Mouse (Mus musculus) heart, postnatal 0 days (tissue): Measurements from ENCODE around the gene 4933424G06Rik. TPM values are rescaled to one million over a fixed set of nuclear protein-coding genes. Genes with fewer than 3 reads are reported as not detected.

ENCODE experiments used
- ATAC-seq: fragments of 200-750 bp; cut with Nextera tagmentation; 2 replicates; pipeline ENCODE4 v1.8.0; 2017; ENCODE audit warnings: low read depth, moderate number of reproducible peaks, moderate library complexity; ENCODE audit not compliant: insufficient read depth
- DNase-seq: peaks from one replicate; pipeline ENCODE4 v3.0.0-alpha.2; 2016; ENCODE audit warnings: low spot score
- H3K27ac ChIP-seq: fragments of 300-500 bp; sonication (generic); 2 replicates; pipeline ENCODE4 v1.5.1; 2014; ENCODE audit warnings: low read depth, mild to moderate bottlenecking
- H3K27me3 ChIP-seq: fragments of 300-500 bp; sonication (generic); 2 replicates; pipeline ENCODE4 v1.6.1; 2014; ENCODE audit warnings: low read length, mixed read lengths; ENCODE audit not compliant: control insufficient read depth, insufficient read depth
- H3K36me3 ChIP-seq: fragments of 300-500 bp; sonication (generic); replicated peaks from 2 replicates; pipeline ENCODE4 v1.6.1; 2014; ENCODE audit warnings: low read length, mixed read lengths; ENCODE audit not compliant: control insufficient read depth, insufficient read depth
- H3K4me1 ChIP-seq: fragments of 300-500 bp; sonication (generic); 2 replicates; pipeline ENCODE4 v1.6.1; 2014; ENCODE audit warnings: antibody characterized with exemption; ENCODE audit not compliant: control insufficient read depth, insufficient read depth
- H3K4me2 ChIP-seq: fragments of 300-500 bp; sonication (generic); 2 replicates; pipeline ENCODE4 v1.6.1; 2014; ENCODE audit warnings: low read depth, mild to moderate bottlenecking, low read length, moderate library complexity
- H3K4me3 ChIP-seq: fragments of 300-500 bp; sonication (generic); 2 replicates; pipeline ENCODE4 v1.5.1; 2014; ENCODE audit warnings: low read depth, low read length
- H3K9ac ChIP-seq: fragments of 300-500 bp; sonication (generic); replicated peaks from 2 replicates; pipeline ENCODE4 v1.6.1; 2014; ENCODE audit warnings: low read depth, low read length, mixed read lengths
- H3K9me3 ChIP-seq: fragments of 300-500 bp; sonication (generic); replicated peaks from 2 replicates; pipeline ENCODE4 v1.6.1; 2016; ENCODE audit warnings: low read length; ENCODE audit not compliant: control insufficient read depth
- CTCF ChIP-seq: IDR thresholded peaks from 2 replicates; pipeline ENCODE4 v1.5.1; 2016; ENCODE audit warnings: antibody characterized with exemption, control low read depth, low read depth
- EP300 ChIP-seq: IDR thresholded peaks from 2 replicates; pipeline ENCODE4 v1.6.1; 2016; ENCODE audit warnings: antibody characterized with exemption, low read depth
- WGBS: fragments of 180-500 bp; shearing (Covaris S2); extraction: QIAGEN DNeasy Blood & Tissue Kit; methylation state at CpG from one replicate; pipeline ENCODE4 v1.1.7; 2014; 5-methylcytosine and 5-hydroxymethylcytosine counted together
- polyA plus RNA-seq: library from polyadenylated mRNA; unstranded; fragments of >200 nt; fragmentation: Nextera tagmentation; extraction: Ambion mirVana; gene quantifications from 2 replicates; pipeline ENCODE4 v1.2.1, GENCODE M21; 2015
- total RNA-seq: library from RNA; depleted of rRNA; stranded (reverse); fragments of >200 nt; gene quantifications from 2 replicates; pipeline ENCODE4 v1.2.3, GENCODE M21; 2014; ENCODE audit warnings: low replicate concordance

The 4933424G06Rik gene
- total and polyA plus RNA-seq, 2 experiments from 2014 or later = not detected

- Histone ChIP-seq H3K36me3 (no peaks in the 10 kb centered on the region), H3K9me3 (0 out of 2 replicates have a peak, but pooled peaks cover 5% of the 10 kb centered on the region), H3K27me3 (peaks cover 15% of the 10 kb centered on the region; the same call in 1 of the 2 replicates), H3K4me2 (no peak overlapping the region), H3K9ac (no peak overlapping the region), H3K4me1 (no peaks in the 10 kb centered on the region), H3K4me3 (no peak overlapping the region), H3K27ac (no peak overlapping the region)
- no peak for TF ChIP-seq CTCF
- TF ChIP-seq EP300 = no peak
- 81% methylated on average over 9 of the region's 9 CpGs for WGBS
- no peak for DNase-seq
- no peak for ATAC-seq
These were observed 62.4 kb downstream of the 4933424G06Rik start for GRCm38 (mm10) chr1:36772198-36772934.

DNA sequence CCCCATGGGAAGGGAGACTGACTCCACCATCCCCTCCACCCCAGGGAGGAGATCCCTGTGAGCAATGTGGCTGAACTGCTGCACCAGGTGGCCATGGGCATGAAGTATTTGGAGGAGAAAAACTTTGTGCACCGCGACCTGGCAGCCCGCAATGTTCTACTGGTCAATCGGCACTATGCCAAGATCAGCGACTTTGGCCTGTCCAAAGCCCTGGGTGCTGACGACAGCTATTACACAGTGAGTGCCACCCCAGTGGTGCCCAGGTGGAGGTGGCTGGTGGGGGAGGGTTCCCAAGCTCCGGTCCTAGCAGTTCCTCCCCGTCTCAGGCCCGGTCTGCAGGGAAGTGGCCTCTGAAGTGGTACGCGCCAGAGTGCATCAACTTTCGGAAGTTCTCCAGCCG, 70.8 kb downstream of the 4933424G06Rik start:
- Histone ChIP-seq H3K27ac (no peak overlapping the region), H3K4me2 (no peak overlapping the region), H3K9me3 (0 out of 2 replicates have a peak, but pooled peaks cover 1% of the 10 kb centered on the region), H3K4me1 (no peaks in the 10 kb centered on the region), H3K27me3 (0 out of 2 replicates have a peak, but pooled peaks cover 5% of the 10 kb centered on the region), H3K9ac (no peak overlapping the region), H3K4me3 (no peak overlapping the region), H3K36me3 (no peaks in the 10 kb centered on the region)
- no peak for ATAC-seq
- 69% methylated on average over 13 of the region's 13 CpGs for WGBS
- TF ChIP-seq EP300 = no peak
- no peak for TF ChIP-seq CTCF
- no peak for DNase-seq

DNA sequence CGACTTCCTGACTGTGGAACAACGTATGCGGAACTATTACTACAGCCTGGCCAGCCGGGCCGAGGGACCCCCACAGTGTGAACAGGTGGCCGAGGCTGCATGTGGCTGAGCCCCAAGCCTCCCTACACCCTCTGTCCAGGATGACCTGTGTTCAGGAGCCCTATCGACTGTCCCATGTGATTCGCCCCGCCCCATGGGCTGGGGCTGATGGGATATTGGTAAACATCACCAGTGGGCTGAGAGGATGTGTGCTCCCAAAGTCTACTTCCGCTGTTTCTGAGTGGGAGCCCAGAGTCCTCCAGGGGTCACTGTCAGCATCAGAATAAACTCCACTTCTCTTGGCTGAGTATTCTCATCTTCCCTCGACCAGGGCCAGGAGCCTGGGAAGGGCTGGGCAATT, 72.5 kb downstream of the 4933424G06Rik start:
- no peaks in the 10 kb centered on the region for H3K36me3 ChIP-seq
- DNase-seq = no peak
- no peaks in the 10 kb centered on the region for H3K4me1 ChIP-seq
- no peak for TF ChIP-seq CTCF
- no peak for TF ChIP-seq EP300
- H3K27me3 ChIP-seq = 0 out of 2 replicates have a peak, but pooled peaks cover 5% of the 10 kb centered on the region
- H3K9me3 ChIP-seq = no peaks in the 10 kb centered on the region
- H3K4me2 ChIP-seq = no peak overlapping the region
- no peak for ATAC-seq
- no peak overlapping the region for H3K4me3 ChIP-seq
- H3K9ac ChIP-seq = no peak overlapping the region
- 75% methylated on average over 11 of the region's 11 CpGs for WGBS
- H3K27ac ChIP-seq = no peak overlapping the region

GRCm38 (mm10) chr1:36784365-36785134, 74.6 kb downstream of the 4933424G06Rik start:
- 4% methylated on average over 20 of the region's 20 CpGs for WGBS
- no peak overlapping the region; the same call in 1 of the 2 replicates for H3K9ac ChIP-seq
- H3K36me3 ChIP-seq = no peaks in the 10 kb centered on the region
- peak overlapping the region; percentile 83 for H3K4me2 ChIP-seq
- no peaks in the 10 kb centered on the region for H3K4me1 ChIP-seq
- H3K27me3 ChIP-seq = 0 out of 2 replicates have a peak, but pooled peaks cover 5% of the 10 kb centered on the region
- H3K27ac ChIP-seq = no peak overlapping the region
- DNase-seq (peak; percentile 76), ATAC-seq (peak; percentile 59)
- peak; percentile 83 for TF ChIP-seq CTCF
- TF ChIP-seq EP300 = no peak
- H3K9me3 ChIP-seq = no peaks in the 10 kb centered on the region
- H3K4me3 ChIP-seq = peak overlapping the region; percentile 44

DNA sequence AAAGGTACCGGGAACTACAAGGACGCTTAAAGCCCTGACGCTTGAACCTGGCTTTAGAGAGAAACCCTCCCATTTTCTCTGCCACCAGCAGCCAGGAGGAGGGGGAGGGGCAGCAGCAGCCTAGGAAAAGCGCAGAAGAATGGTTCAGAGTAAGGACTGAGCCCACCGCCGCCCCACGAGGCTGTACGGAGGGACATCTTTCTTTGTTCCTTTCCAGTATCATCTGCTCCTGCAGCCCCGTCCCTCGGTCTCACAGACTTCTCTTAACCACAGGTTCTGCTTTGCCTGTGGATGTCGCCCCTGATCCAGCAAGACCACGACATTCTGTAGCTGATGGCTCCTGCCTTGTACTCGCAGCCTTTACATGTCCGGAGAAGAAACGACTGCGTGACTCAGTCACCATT, 75.3 kb downstream of the 4933424G06Rik start:
- Histone ChIP-seq H3K4me1 (no peaks in the 10 kb centered on the region), H3K9me3 (no peaks in the 10 kb centered on the region), H3K9ac (no peak overlapping the region; the same call in 1 of the 2 replicates), H3K36me3 (no peaks in the 10 kb centered on the region), H3K4me3 (peak overlapping the region; percentile 44), H3K27me3 (0 out of 2 replicates have a peak, but pooled peaks cover 5% of the 10 kb centered on the region), H3K4me2 (peak overlapping the region; percentile 83), H3K27ac (no peak overlapping the region)
- DNase-seq (no peak), ATAC-seq (no peak)
- 2% methylated on average over 16 of the region's 16 CpGs for WGBS
- TF ChIP-seq EP300 (no peak), CTCF (0 out of 2 replicates have a peak, but pooled peaks have one; percentile 14)
